Comparison of ENCODE assay signal across 28 mouse cellular contexts in genomic region chr14:79907761-79908160, GRCm38 (mm10).
A peak's percentile ranks its signal among the peaks of the same experiment; 100 is the strongest.
DNase-seq lines count a peak whose midpoint lies in the region; ATAC-seq lines count a peak whose summit lies in the region.
"Had no signal": no experiment of that assay in that cellular context is flagged by ENCODE, and none has a peak within 500 bp of the region (broad histone marks: within the 10 kb centered on the region; RNA-seq: fewer than 3 reads in every experiment).

No protein-coding gene starts in this region.

- no peak overlapping the region for H3K4me3 ChIP-seq in limb, embryonic 11.5 days (ENCODE audit: low read depth, low read length)
- H3K4me3 ChIP-seq in limb, embryonic 10.5 days = no peak overlapping the region
- H3K4me3 ChIP-seq: embryonic facial prominence, embryonic 10.5 days; embryonic facial prominence, embryonic 13.5 days; erythroblast, embryonic 14.5 days; forebrain, embryonic 12.5 days; forebrain, embryonic 15.5 days; heart, adult 2 months; heart, embryonic 10.5 days; heart, embryonic 13.5 days; hindbrain, embryonic 13.5 days had no signal

- no peak overlapping the region for H3K9ac ChIP-seq in limb, embryonic 11.5 days (ENCODE audit: low read length)
- H3K9ac ChIP-seq: embryonic facial prominence, embryonic 13.5 days; forebrain, embryonic 12.5 days; forebrain, embryonic 15.5 days; heart, embryonic 13.5 days; hindbrain, embryonic 13.5 days had no signal

- H3K4me1 ChIP-seq in limb, embryonic 11.5 days (ENCODE audit: control insufficient read depth, insufficient read depth, low read length) = no peaks in the 10 kb centered on the region
- peaks cover 4% of the 10 kb centered on the region; the same call in 1 of the 2 replicates for H3K4me1 ChIP-seq in limb, embryonic 10.5 days
- H3K4me1 ChIP-seq: embryonic facial prominence, embryonic 10.5 days; embryonic facial prominence, embryonic 13.5 days; heart, embryonic 10.5 days; heart, embryonic 13.5 days had no signal

- ATAC-seq in limb, embryonic 11.5 days (ENCODE audit: insufficient number of reproducible peaks, low FRiP score, low TSS enrichment, low read depth) = no peak
- ATAC-seq: forebrain, embryonic 15.5 days; hindbrain, embryonic 16.5 days; Patski had no signal

- DNase-seq in embryo, embryonic 10 days (ENCODE audit: low spot score) = peak; percentile 7
- DNase-seq in embryo, embryonic 9.5 days (ENCODE audit: extremely low spot score) = no peak
- peak; percentile 46 for DNase-seq in kidney, adult 9 months
- no peak for DNase-seq in kidney, adult 11 months
- DNase-seq in limb, embryonic 11.5 days (ENCODE audit: low spot score) = peak; percentile 25
- no peak for DNase-seq in limb, embryonic 10.5 days (ENCODE audit: low spot score)
- DNase-seq in lung, adult 18-20 months = no peak
- DNase-seq: adrenal gland, postnatal 10 days; adrenal gland, postnatal 36 days; cerebellum, adult 18-20 months; cerebellum, adult 9-10 months; cerebellum, postnatal 14 days; gastrocnemius, postnatal 10 days; gastrocnemius, postnatal 36 days; heart, adult 2 months; heart, postnatal 14 days; heart, postnatal 4 days had no signal

- no peak overlapping the region for H3K27ac ChIP-seq in limb, embryonic 11.5 days (replicated peaks; ENCODE audit: low read depth, low read length)
- H3K27ac ChIP-seq in limb, embryonic 10.5 days = no peak overlapping the region
- H3K27ac ChIP-seq: embryonic facial prominence, embryonic 10.5 days; embryonic facial prominence, embryonic 13.5 days; forebrain, embryonic 12.5 days; forebrain, embryonic 15.5 days; heart, adult 2 months; heart, embryonic 10.5 days; heart, embryonic 13.5 days; hindbrain, embryonic 13.5 days had no signal

- WGBS in limb, embryonic 11.5 days = 10% methylated on average over 4 of the region's 4 CpGs
- WGBS in limb, embryonic 10.5 days = 16% methylated on average over 4 of the region's 4 CpGs

- H3K36me3 ChIP-seq in limb, embryonic 11.5 days (ENCODE audit: control insufficient read depth, insufficient read depth, low read length) = no peaks in the 10 kb centered on the region
- no peaks in the 10 kb centered on the region for H3K36me3 ChIP-seq in limb, embryonic 10.5 days
- H3K36me3 ChIP-seq: embryonic facial prominence, embryonic 10.5 days; embryonic facial prominence, embryonic 13.5 days; forebrain, embryonic 12.5 days; forebrain, embryonic 15.5 days; G1E; heart, embryonic 10.5 days; heart, embryonic 13.5 days; hindbrain, embryonic 13.5 days had no signal

- no peaks in the 10 kb centered on the region for H3K27me3 ChIP-seq in limb, embryonic 11.5 days (ENCODE audit: control insufficient read depth, insufficient read depth, low read length)
- H3K27me3 ChIP-seq in limb, embryonic 10.5 days (ENCODE audit: low read depth, poor library complexity, severe bottlenecking) = no peaks in the 10 kb centered on the region
- H3K27me3 ChIP-seq: embryonic facial prominence, embryonic 13.5 days; heart, embryonic 13.5 days had no signal

- no peaks in the 10 kb centered on the region for H3K9me3 ChIP-seq in limb, embryonic 11.5 days (ENCODE audit: control insufficient read depth, low read length)
- no peaks in the 10 kb centered on the region for H3K9me3 ChIP-seq in limb, embryonic 10.5 days (replicated peaks)
- H3K9me3 ChIP-seq: embryonic facial prominence, embryonic 10.5 days; embryonic facial prominence, embryonic 13.5 days; forebrain, embryonic 12.5 days; forebrain, embryonic 15.5 days; heart, embryonic 10.5 days; heart, embryonic 13.5 days; hindbrain, embryonic 13.5 days had no signal

- no peak overlapping the region for H3K4me2 ChIP-seq in limb, embryonic 11.5 days (ENCODE audit: low read depth, severe bottlenecking)
- H3K4me2 ChIP-seq: embryonic facial prominence, embryonic 13.5 days; forebrain, embryonic 12.5 days; forebrain, embryonic 15.5 days; heart, embryonic 13.5 days; hindbrain, embryonic 13.5 days had no signal

Comparison
In these comparisons a context has a peak if more than half of its experiments do, and no peak if none do; other contexts are left out.
1. DNase-seq: peak in embryo, embryonic 10 days (single experiment), kidney, adult 9 months (single experiment) and limb, embryonic 11.5 days (single experiment); none in embryo, embryonic 9.5 days (single experiment), kidney, adult 11 months (single experiment), limb, embryonic 10.5 days (single experiment) and lung, adult 18-20 months (0 of 2).